Mouse (Mus musculus) heart, adult 2 months (tissue): Measurements from ENCODE around the gene Ptma. TPM values are rescaled to one million over a fixed set of nuclear protein-coding genes. Genes with fewer than 3 reads are reported as not detected.

Source experiments
- DNase-seq, 2 experiments: peaks; one replicate each; pipeline ENCODE4 v3.0.0; 2021
- H3K27ac ChIP-seq: fragments of 200-600 bp; 2 replicates; pipeline ENCODE4 v1.8.1; 2022
- H3K27me3 ChIP-seq: fragments of 200-500 bp; 2 replicates; pipeline ENCODE4 v1.6.1; 2012; ENCODE audit warnings: mild to moderate bottlenecking, low read length, inconsistent platforms, mixed read lengths; ENCODE audit not compliant: control insufficient read depth, insufficient read depth
- H3K36me3 ChIP-seq: fragments of 200-500 bp; 2 replicates; pipeline ENCODE4 v1.6.1; 2012; ENCODE audit warnings: low read length, inconsistent platforms; ENCODE audit not compliant: control insufficient read depth, insufficient read depth
- H3K4me1 ChIP-seq: fragments of 200-500 bp; 2 replicates; pipeline ENCODE4 v1.6.1; 2011; ENCODE audit warnings: low read length; ENCODE audit not compliant: control insufficient read depth, insufficient read depth
- H3K4me3 ChIP-seq: fragments of 200-600 bp; 2 replicates; pipeline ENCODE4 v1.8.1; 2022
- H3K79me2 ChIP-seq: fragments of 200-500 bp; replicated peaks from 2 replicates; pipeline ENCODE4 v1.6.1; 2012; ENCODE audit warnings: mild to moderate bottlenecking, inconsistent platforms, low read length, moderate library complexity, mixed read lengths; ENCODE audit not compliant: control insufficient read depth, insufficient read depth
- H3K9ac ChIP-seq: fragments of 200-500 bp; 2 replicates; pipeline ENCODE4 v1.6.1; 2012; ENCODE audit warnings: low read depth, mild to moderate bottlenecking, control low read depth, inconsistent platforms, low read length, mixed read lengths
- CTCF ChIP-seq: fragments of 200-600 bp; IDR thresholded peaks from 2 replicates; pipeline ENCODE4 v1.8.1; 2022; ENCODE audit warnings: antibody characterized with exemption, mild to moderate bottlenecking, moderate library complexity
- EP300 ChIP-seq: fragments of 200-500 bp; IDR thresholded peaks from 2 replicates; pipeline ENCODE4 v1.6.1; 2011; ENCODE audit warnings: low read depth, low read length, control low read depth; ENCODE audit not compliant: insufficient read depth
- POLR2A ChIP-seq: fragments of 200-500 bp; IDR thresholded peaks from 2 replicates; pipeline ENCODE4 v1.6.1; 2011; ENCODE audit warnings: mild to moderate bottlenecking, low read depth, low read length, control low read depth; ENCODE audit not compliant: insufficient read depth
- WGBS: fragments of 180-500 bp; shearing (Covaris S2); methylation state at CpG from one replicate; pipeline ENCODE4 v1.1.7; 2018; 5-methylcytosine and 5-hydroxymethylcytosine counted together
- intact Hi-C: fragments of 180-260 bp; cut with DNase I; formaldehyde crosslinking; loops from one replicate; pipeline ENCODE4 v1.15.1; 2025
- polyA plus RNA-seq: library from polyadenylated mRNA; depleted of rRNA; stranded (reverse); fragments of >200 nt; gene quantifications from 2 replicates; pipeline ENCODE4 v1.2.3, GENCODE M21; 2012
- total RNA-seq, 2 experiments: library from RNA; stranded (reverse); gene quantifications; 2 replicates each; pipeline ENCODE4 v1.2.3; 2021

The Ptma gene
- total and polyA plus RNA-seq, 3 experiments = 177 to 227 (median 200) TPM

DNA sequence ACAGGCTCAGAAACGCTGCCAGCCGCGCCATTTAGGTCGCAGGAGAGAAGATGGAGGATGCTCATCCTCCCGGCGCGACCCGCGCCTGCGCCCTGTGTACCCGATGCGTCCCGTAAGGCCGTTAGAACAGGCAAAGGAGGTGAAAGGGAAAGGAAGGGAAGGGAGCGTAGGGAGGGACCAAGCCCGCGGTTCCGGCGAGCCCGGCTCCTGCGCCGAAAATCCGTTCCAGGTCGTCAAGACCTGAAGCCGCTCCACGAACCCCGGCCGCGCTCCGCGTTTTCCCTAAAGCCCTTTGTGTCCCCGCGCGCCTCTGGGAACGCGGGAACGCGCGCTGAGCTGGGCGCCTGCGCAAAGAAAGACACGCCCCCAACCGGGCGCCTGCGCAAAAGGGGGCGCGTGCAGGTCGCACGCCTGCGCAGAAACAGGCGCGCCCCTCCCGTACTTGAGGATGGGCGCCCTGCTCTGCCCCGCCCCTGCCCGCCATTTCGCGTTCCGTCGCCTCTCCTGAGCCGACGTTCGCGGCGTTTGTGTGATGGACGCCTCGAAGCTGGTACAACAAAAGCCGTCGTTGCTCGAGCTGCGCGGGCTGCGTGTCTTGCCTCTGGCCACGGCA lies 39.1 kb upstream of the Ptma start:
- no peaks in the 10 kb centered on the region for H3K27me3 ChIP-seq
- intact Hi-C loops = loop anchor here (1.0 kb wide), 3 partner anchors 15 to 45 kb away; no protein-coding TSS in a partner anchor
- peak overlapping the region; percentile 100 for H3K27ac ChIP-seq
- H3K4me1 ChIP-seq = peaks cover 18% of the 10 kb centered on the region
- peaks cover 5% of the 10 kb centered on the region; the same call in 1 of the 2 replicates for H3K36me3 ChIP-seq
- peak; percentile 99 to 100 for DNase-seq
- H3K79me2 ChIP-seq = no peaks in the 10 kb centered on the region
- H3K4me3 ChIP-seq = peak overlapping the region; percentile 84
- peak overlapping the region; percentile 92 for H3K9ac ChIP-seq
- WGBS = under 1% methylated on average over 74 of the region's 74 CpGs
- TF ChIP-seq CTCF (no peak), EP300 (peak; percentile 93), POLR2A (peak; percentile 99)

DNA sequence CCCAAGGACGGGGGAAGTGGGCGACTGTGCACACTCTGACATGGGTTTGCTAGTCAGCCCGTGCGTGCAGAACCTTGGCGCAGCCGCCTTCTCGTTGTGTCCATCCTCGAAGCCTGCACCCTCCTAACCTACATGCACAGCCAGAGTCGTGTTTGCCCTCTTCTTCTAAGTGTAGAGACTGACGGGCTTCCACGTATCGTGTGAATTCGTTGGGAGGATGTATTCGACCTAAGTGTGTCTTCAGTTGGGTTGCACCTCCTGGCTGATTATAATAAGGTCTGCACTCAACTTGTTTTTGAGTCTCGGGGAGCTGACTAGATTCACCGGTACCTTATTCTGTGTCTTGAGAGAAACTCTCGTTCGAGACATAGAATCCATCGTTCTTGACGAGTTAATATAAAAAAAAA lies 38.6 kb upstream of the Ptma start:
- intact Hi-C loops = loop anchor here (1.0 kb wide), 3 partner anchors 16 to 46 kb away; no protein-coding TSS in a partner anchor
- TF ChIP-seq CTCF = 0 out of 2 replicates have a peak, but pooled peaks have one; percentile 4
- no peak for TF ChIP-seq EP300
- no peak for TF ChIP-seq POLR2A

GRCm38 (mm10) chr1:86488326-86488725 lies 38.2 kb upstream of the Ptma start:
- 55% methylated on average over 7 of the region's 7 CpGs for WGBS
- H3K27me3 ChIP-seq = no peaks in the 10 kb centered on the region
- H3K36me3 ChIP-seq = peaks cover 5% of the 10 kb centered on the region; the same call in 1 of the 2 replicates
- TF ChIP-seq EP300 = no peak
- TF ChIP-seq CTCF = no peak
- TF ChIP-seq POLR2A = no peak
- intact Hi-C loops = no loop called here
- H3K9ac ChIP-seq = peak overlapping the region; percentile 92
- H3K27ac ChIP-seq = peak overlapping the region; percentile 100
- no peaks in the 10 kb centered on the region for H3K79me2 ChIP-seq
- peaks cover 18% of the 10 kb centered on the region for H3K4me1 ChIP-seq
- no peak for DNase-seq
- peak overlapping the region; percentile 84 for H3K4me3 ChIP-seq

More for the DNA sequence above, 38.6 kb upstream of the Ptma start:
- 4% methylated on average over 20 of the region's 20 CpGs for WGBS
- Histone ChIP-seq H3K36me3 (peaks cover 5% of the 10 kb centered on the region; the same call in 1 of the 2 replicates), H3K4me3 (peak overlapping the region; percentile 84), H3K4me1 (peaks cover 18% of the 10 kb centered on the region), H3K27ac (peak overlapping the region; percentile 100), H3K9ac (peak overlapping the region; percentile 92), H3K27me3 (no peaks in the 10 kb centered on the region), H3K79me2 (no peaks in the 10 kb centered on the region)
- DNase-seq = no peak

DNA sequence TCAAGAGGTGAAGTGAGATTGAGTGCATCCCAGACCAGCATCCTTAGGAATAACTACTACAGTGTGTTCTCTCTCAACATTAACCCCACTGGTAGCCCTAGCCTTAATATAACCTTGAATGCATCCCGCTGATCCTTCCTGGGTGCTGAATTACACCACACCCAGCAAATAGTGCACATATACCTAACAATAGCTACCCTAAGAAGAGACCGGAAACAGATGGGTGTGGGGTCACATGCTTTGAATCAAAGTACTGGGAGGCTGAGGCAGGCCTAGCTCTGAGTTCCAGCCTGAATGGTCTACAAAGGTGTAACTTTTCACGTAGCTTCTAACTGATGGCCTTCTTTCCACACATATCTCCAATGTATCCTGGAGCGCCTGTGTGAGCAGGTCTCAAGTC lies 37.8 kb upstream of the Ptma start:
- Histone ChIP-seq H3K27me3 (no peaks in the 10 kb centered on the region), H3K36me3 (peaks cover 5% of the 10 kb centered on the region; the same call in 1 of the 2 replicates), H3K4me1 (peaks cover 18% of the 10 kb centered on the region), H3K4me3 (no peak overlapping the region; the same call in 1 of the 2 replicates), H3K9ac (no peak overlapping the region), H3K27ac (no peak overlapping the region; the same call in 1 of the 2 replicates), H3K79me2 (no peaks in the 10 kb centered on the region)
- TF ChIP-seq CTCF (no peak), POLR2A (no peak), EP300 (no peak)
- 85% methylated on average over 4 of the region's 4 CpGs for WGBS
- no peak for DNase-seq
- intact Hi-C loops = no loop called here

- peaks cover 18% of the 10 kb centered on the region for H3K4me1 ChIP-seq
- no peak for DNase-seq
- 91% methylated on average over 4 of the region's 4 CpGs for WGBS
- H3K36me3 ChIP-seq = peaks cover 5% of the 10 kb centered on the region; the same call in 1 of the 2 replicates
- no peaks in the 10 kb centered on the region for H3K27me3 ChIP-seq
- no peak for TF ChIP-seq POLR2A
- TF ChIP-seq CTCF = no peak
- TF ChIP-seq EP300 = no peak
- H3K9ac ChIP-seq = no peak overlapping the region
- H3K4me3 ChIP-seq = no peak overlapping the region
- H3K27ac ChIP-seq = no peak overlapping the region
- H3K79me2 ChIP-seq = no peaks in the 10 kb centered on the region
- intact Hi-C loops = no loop called here
These were observed 36.6 kb upstream of the Ptma start for GRCm38 (mm10) chr1:86489901-86490300.

DNA sequence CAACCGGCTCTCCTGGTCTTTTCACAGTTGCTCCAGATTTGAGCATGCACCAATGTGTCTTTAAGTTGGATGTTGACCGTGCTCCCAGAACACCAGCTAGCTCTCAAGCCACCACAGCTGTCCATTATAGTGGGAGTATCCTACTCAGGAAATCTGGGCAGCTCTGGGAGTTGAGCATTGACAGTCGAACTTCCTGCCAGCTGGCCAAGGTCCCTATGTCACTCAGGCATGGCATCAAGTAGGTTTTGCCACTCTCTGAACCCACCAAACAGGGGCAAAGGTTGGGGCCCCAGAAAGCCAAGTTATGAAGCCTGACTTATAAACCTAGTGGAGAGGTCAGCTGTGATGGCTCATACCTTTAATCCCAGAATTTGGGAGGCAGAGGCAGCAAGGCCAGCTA lies 35.8 kb upstream of the Ptma start:
- TF ChIP-seq CTCF (no peak), POLR2A (no peak), EP300 (no peak)
- 41% methylated on average over 3 of the region's 3 CpGs for WGBS
- Histone ChIP-seq H3K9ac (no peak overlapping the region), H3K79me2 (no peaks in the 10 kb centered on the region), H3K4me1 (peaks cover 18% of the 10 kb centered on the region), H3K27me3 (no peaks in the 10 kb centered on the region), H3K4me3 (no peak overlapping the region), H3K27ac (peak overlapping the region; percentile 56), H3K36me3 (peaks cover 5% of the 10 kb centered on the region; the same call in 1 of the 2 replicates)
- no peak for DNase-seq
- intact Hi-C loops = no loop called here
